Mouse (Mus musculus): ENCODE data around the gene St8sia1.
A peak's percentile ranks its signal among the peaks of the same experiment; 100 is the strongest.

St8sia1 gene

DNA sequence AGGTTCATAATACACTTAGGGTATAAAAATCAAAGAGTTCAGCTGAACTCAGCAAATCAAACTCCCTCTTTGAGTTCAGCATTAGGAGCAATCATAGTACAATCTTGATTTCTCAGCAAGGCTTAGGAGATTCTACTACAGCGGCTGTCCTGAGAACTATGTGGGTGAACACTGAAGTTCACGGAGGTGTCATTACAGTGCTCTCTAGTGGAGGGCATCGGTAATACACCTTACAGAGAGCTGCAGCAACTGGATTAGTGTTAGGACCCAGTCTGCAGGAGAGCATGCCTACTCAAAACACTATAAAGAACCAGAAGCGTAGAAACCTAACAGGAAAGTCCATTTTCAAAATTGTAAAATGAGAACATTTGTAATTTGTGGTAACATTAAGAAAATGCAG is 178.9 kb downstream of the St8sia1 start:
- peak; percentile 73 to 80 for DNase-seq

DNA sequence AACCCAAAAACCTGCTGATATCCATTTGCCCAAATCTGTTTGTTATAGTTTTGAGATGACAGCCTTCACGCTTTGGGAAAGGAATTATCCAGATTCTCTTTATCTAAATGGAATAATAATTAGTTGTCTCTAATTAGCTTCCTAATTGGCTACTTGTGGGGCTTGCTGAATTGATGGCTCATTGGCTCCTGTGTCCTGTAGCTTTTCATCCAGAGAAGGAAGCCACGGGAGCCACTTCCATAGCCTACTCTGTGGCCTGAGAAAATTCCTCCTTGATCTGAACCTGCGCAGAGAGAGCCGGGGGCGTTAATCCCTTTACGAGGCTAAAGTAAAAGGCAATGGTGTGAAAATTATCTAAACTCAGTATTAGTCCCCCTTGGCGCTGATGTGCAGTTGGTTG is 183.0 kb downstream of the St8sia1 start:
- no peak for DNase-seq

DNA sequence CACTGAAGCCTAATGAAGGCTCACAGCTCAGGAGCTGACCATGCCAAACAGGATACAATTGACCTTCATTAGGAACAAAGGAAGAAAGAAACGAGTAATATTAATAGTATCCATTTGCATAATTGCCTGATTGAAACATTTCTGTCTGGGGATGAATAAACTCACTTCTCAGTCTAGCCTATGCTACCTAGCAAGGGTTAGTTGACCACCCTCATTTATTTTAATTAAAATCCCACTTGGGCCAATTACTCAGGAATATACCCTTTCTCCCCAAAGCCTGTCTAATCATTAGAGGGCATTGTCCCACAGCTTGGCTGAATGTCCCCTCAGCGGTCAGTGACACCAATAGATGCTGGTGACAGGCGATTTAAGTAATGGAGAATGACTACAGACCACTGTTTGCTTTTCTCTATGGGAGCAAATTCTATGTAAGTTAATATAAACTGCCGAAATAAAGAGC is 183.6 kb downstream of the St8sia1 start:
- no peak for DNase-seq

DNA sequence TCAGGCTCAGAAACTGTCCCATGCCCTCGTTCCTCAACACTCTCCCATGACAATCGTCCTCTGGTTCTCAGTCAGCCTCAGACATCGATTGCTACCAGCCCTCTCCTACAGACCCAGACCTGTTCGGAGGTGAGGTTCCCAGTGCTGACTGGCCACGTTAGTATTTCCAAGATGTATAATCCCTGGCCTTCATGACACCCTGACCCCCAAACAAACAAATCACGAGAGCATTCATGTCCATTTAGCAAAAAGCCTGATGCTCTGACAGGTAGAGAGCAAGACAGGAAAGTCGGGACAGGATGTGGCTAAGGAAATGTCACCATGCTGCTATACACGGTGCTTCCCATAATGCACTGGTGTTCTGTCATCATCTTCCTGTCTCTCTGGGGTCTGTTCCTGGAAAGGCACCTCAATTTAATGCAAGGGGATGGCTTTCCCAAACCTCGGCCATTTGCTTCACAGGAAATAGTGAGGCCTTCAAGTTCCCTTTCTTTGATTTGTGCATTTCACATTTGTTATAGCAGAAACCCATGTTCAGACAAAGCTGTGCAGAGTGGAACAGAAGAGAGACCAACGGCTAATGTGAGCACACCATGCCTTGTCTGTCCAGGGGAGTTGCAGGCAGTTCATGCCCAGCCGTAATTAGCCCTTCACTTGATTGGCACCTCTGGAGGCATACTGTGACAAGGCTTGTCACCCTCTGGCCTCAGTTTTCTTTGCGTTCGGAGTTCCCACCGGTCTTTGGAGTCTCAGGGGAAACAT is 184.3 kb downstream of the St8sia1 start:
- peak in 1 of 2 experiments; percentile 23 for DNase-seq

DNA sequence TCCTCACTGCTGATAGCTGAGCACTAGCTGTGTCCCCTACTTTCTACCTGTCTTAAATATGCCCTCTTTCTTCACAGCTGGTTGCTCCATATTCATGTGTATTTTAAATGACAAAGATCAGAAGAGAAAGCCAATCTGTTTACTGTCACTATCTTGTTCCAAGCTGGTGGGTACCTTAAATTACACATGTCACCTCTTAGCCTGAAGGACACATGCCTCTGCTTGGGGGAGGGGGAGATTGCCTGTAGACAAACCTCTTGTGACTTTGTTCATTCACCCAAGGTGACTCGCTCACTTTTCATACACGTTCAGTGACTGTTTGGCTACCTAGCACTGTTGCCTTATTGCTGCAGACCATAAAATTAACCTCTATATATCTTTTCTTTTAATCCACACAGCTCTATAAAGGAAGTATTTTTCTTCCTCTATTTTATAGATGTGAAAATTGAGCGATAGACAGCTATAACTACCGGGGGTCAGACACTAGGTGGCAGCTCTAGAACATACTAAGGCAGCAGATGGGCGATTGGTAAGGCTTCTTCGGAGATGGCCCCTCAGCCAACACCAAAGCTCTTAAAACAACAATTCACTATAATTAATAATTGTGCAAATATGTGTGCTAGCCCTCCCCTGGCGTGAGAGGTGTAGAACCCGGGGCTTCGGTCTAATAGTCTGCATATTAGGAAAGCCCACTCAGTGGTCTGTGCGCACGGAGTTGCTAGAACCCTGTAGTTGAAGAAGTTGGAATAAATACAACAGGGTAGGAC is 185.0 kb downstream of the St8sia1 start:
- DNase-seq: peak; percentile 82 to 84

DNA sequence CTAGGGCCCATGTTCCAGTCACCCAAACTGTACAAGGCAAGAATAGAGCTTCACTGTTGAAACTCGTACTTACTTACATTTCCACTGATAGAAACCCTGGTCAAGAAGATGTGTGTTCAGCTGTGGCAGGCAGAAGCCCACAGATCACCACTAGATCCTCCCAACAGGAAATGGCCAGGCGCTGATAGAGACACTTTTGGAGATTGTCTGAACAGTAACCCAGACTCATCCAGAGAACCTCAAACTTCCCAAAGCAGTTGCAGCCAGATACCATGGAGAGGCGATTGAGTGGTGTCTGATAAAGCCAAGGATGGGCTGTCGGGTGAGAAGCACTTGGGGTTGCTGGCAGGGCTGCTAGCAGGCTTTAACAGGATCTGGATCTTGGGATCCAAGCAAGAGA is 187.3 kb downstream of the St8sia1 start:
- no peak for DNase-seq

DNA sequence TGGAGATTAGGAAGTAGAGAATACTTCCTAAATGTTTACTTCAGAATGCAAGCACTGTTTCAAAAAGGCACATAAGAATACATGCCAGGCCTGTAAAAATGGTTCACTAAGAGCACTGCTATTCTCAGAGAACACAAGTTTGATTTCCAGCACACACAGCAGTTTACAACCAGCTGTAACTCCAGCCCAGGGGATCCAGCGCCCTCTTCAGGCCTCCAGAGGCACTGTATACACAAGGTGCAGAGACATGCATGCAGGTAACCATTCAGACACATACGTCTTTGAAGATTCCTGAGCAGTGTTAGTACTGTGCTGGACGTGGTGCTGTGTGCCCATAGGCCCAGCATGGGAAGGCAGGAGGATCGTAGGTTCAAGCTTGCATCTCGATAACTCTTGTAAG is 190.7 kb downstream of the St8sia1 start:
- no peak for DNase-seq

DNA sequence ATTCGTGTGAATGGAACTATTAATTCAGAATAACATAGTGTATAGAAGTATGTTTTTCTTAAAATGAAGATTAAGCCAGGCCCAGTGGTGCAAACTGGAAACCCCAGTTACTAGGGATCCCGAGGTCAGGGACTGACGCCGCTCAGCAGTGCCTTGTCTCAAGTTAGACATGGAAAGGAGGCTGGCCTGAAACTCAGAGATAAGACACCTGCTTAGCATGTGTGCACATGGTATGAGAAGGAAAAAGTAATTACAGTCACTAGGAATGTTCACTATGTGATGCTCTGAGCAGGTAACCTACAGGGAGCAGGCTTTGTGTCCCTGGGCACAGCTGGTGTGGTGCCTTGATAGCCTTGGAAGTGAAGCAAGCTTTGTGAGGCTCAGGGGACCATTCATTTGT is 192.6 kb downstream of the St8sia1 start:
- no peak for DNase-seq

All from cerebellum, postnatal 10 days (tissue).